Comparison of ENCODE assay signal across 25 mouse cellular contexts in genomic region chr10:17326724-17327123, GRCm38 (mm10).
A peak's percentile ranks its signal among the peaks of the same experiment; 100 is the strongest.
DNase-seq lines count a peak whose midpoint lies in the region; ATAC-seq and TF ChIP-seq lines count a peak whose summit lies in the region.
"Had no signal": no experiment of that assay in that cellular context is flagged by ENCODE, and none has a peak within 500 bp of the region (broad histone marks: within the 10 kb centered on the region; RNA-seq: fewer than 3 reads in every experiment).

No protein-coding gene starts in this region.

- no peaks in the 10 kb centered on the region for H3K79me2 ChIP-seq in liver, adult 2 months (ENCODE audit: control insufficient read depth, insufficient read depth, low read length)

- no peak overlapping the region for H3K4me2 ChIP-seq in liver, embryonic 12.5 days
- H3K4me2 ChIP-seq in heart, embryonic 12.5 days = no peak overlapping the region
- H3K4me2 ChIP-seq: embryonic facial prominence, embryonic 13.5 days; forebrain, embryonic 15.5 days; heart, embryonic 13.5 days; hindbrain, embryonic 12.5 days had no signal

- WGBS in liver, adult 2 months = 72% methylated on average over 3 of the region's 3 CpGs
- 73% methylated on average over 3 of the region's 3 CpGs for WGBS in liver, embryonic 12.5 days (ENCODE audit: insufficient replicate concordance)
- 90% methylated on average over 3 of the region's 3 CpGs for WGBS in heart, embryonic 12.5 days

- no peaks in the 10 kb centered on the region for H3K36me3 ChIP-seq in liver, adult 2 months (ENCODE audit: control insufficient read depth, insufficient read depth, low read length)
- no peaks in the 10 kb centered on the region for H3K36me3 ChIP-seq in liver, embryonic 12.5 days
- no peaks in the 10 kb centered on the region for H3K36me3 ChIP-seq in heart, embryonic 12.5 days
- H3K36me3 ChIP-seq: embryonic facial prominence, embryonic 13.5 days; forebrain, embryonic 15.5 days; G1E; heart, embryonic 13.5 days; hindbrain, embryonic 12.5 days had no signal

- TF ChIP-seq CTCF in liver, adult 2 months (IDR thresholded peaks at IDR 0.05; ENCODE audit: low read depth, low read length) = no peak

- peak; percentile 41 for DNase-seq in liver, adult 2 months (ENCODE audit: extremely low read depth, low read depth, low spot score)
- DNase-seq in Muller cell, postnatal 12 days (ENCODE audit: inconsistent ontology term) = peak; percentile 43
- peak; percentile 13 for DNase-seq in fat pad, adult 2 months (ENCODE audit: extremely low read depth, low read depth, low spot score)
- DNase-seq in frontal cortex, adult 2 months (ENCODE audit: extremely low spot score in 1 of 2, low spot score in 1 of 2) = no peak
- DNase-seq: adrenal gland, postnatal 14 days; B cell, adult 2 months; cerebellum, adult 8-10 months; cerebellum, postnatal 14 days; gastrocnemius, postnatal 10 days; heart, postnatal 4 days; kidney, adult 11 months had no signal

- TF ChIP-seq POLR2A in liver, adult 2 months (IDR thresholded peaks at IDR 0.05; ENCODE audit: extremely low read depth, insufficient read depth, low read length) = no peak

- no peaks in the 10 kb centered on the region for H3K9me3 ChIP-seq in liver, embryonic 12.5 days (replicated peaks)
- no peaks in the 10 kb centered on the region for H3K9me3 ChIP-seq in heart, embryonic 12.5 days (replicated peaks)
- H3K9me3 ChIP-seq: embryonic facial prominence, embryonic 13.5 days; forebrain, embryonic 15.5 days; G1E; heart, embryonic 13.5 days; hindbrain, embryonic 12.5 days had no signal

- H3K4me3 ChIP-seq in liver, adult 2 months (ENCODE audit: insufficient read depth, low read depth, low read length) = no peak overlapping the region
- H3K4me3 ChIP-seq in liver, embryonic 12.5 days = no peak overlapping the region
- no peak overlapping the region for H3K4me3 ChIP-seq in heart, embryonic 12.5 days
- H3K4me3 ChIP-seq: embryonic facial prominence, embryonic 13.5 days; forebrain, embryonic 15.5 days; heart, embryonic 13.5 days; hindbrain, embryonic 12.5 days had no signal

- H3K27me3 ChIP-seq in liver, adult 2 months (ENCODE audit: control insufficient read depth, insufficient read depth, low read length) = no peaks in the 10 kb centered on the region
- no peaks in the 10 kb centered on the region for H3K27me3 ChIP-seq in liver, embryonic 12.5 days (replicated peaks)
- H3K27me3 ChIP-seq in heart, embryonic 12.5 days (replicated peaks) = no peaks in the 10 kb centered on the region
- H3K27me3 ChIP-seq: embryonic facial prominence, embryonic 13.5 days; forebrain, embryonic 15.5 days; heart, embryonic 13.5 days; hindbrain, embryonic 12.5 days; Patski had no signal

- H3K27ac ChIP-seq in liver, adult 2 months (replicated peaks; ENCODE audit: insufficient read depth, low read depth, low read length) = no peak overlapping the region
- H3K27ac ChIP-seq in liver, embryonic 12.5 days = no peak overlapping the region
- no peak overlapping the region for H3K27ac ChIP-seq in heart, embryonic 12.5 days (ENCODE audit: poor library complexity, severe bottlenecking)
- H3K27ac ChIP-seq: embryonic facial prominence, embryonic 13.5 days; forebrain, embryonic 15.5 days; heart, embryonic 13.5 days; hindbrain, embryonic 12.5 days had no signal

- H3K9ac ChIP-seq in liver, adult 2 months (ENCODE audit: low read depth, low read length) = no peak overlapping the region
- H3K9ac ChIP-seq in liver, embryonic 12.5 days = no peak overlapping the region
- H3K9ac ChIP-seq in heart, embryonic 12.5 days = no peak overlapping the region
- H3K9ac ChIP-seq: embryonic facial prominence, embryonic 13.5 days; forebrain, embryonic 15.5 days; heart, embryonic 13.5 days; hindbrain, embryonic 12.5 days had no signal

- H3K4me1 ChIP-seq in liver, adult 2 months (ENCODE audit: control insufficient read depth, insufficient read depth, low read length) = no peaks in the 10 kb centered on the region
- H3K4me1 ChIP-seq in liver, embryonic 12.5 days = peaks cover 6% of the 10 kb centered on the region; the same call in 1 of the 2 replicates
- H3K4me1 ChIP-seq in heart, embryonic 12.5 days (replicated peaks) = peaks cover 18% of the 10 kb centered on the region

- ATAC-seq in liver, embryonic 12.5 days = no peak
- ATAC-seq in megakaryocyte progenitor cell, adult 5-6 weeks (replicated peaks; ENCODE audit: poor library complexity) = peak; percentile 85
- ATAC-seq in heart, embryonic 12.5 days (ENCODE audit: insufficient number of reproducible peaks, low FRiP score) = no peak
- no peak for ATAC-seq in megakaryocyte-erythroid progenitor cell, adult 5-6 weeks (replicated peaks; ENCODE audit: low FRiP score, low TSS enrichment, poor library complexity, severe bottlenecking)
- ATAC-seq: activated CD4-positive, CD25-positive, alpha-beta regulatory T cell, adult 4 months; CD4-positive, CD25-positive, alpha-beta regulatory T cell, adult 4 months; forebrain, embryonic 15.5 days; hindbrain, embryonic 16.5 days; inflammation-experienced regulatory T-cells, adult 6 months; Patski had no signal

Comparison
In these comparisons a context has a peak if more than half of its experiments do, and no peak if none do; other contexts are left out.
1. DNase-seq: peak in liver, adult 2 months (single experiment), Muller cell, postnatal 12 days (single experiment) and fat pad, adult 2 months (single experiment); none in frontal cortex, adult 2 months (0 of 2).